Mouse (Mus musculus) left cerebral cortex, adult 9 months (tissue): Measurements from ENCODE around the gene Ttc29.

ENCODE experiments used
- DNase-seq, 2 experiments: peaks; one replicate each; pipeline ENCODE4 v3.0.0; 2022; ENCODE audit warnings: low spot score in 2 of 2

Ttc29 gene

GRCm38 (mm10) chr8:78213074-78213473 is at the start of gene Ttc29:
TSS of gene Ttc29 (plus strand) at chr8:78213297.
- peak; percentile 4 to 17 for DNase-seq

GRCm38 (mm10) chr8:78171351-78171750 is 41.7 kb upstream of the Ttc29 start:
- DNase-seq, result no peak

- no peak for DNase-seq
Observed at GRCm38 (mm10) chr8:78182654-78183053, 30.4 kb upstream of the Ttc29 start.

- DNase-seq, result no peak
Observed at GRCm38 (mm10) chr8:78183414-78183813, 29.7 kb upstream of the Ttc29 start.

GRCm38 (mm10) chr8:78187087-78187486 is 26.0 kb upstream of the Ttc29 start:
- DNase-seq, result no peak

- no peak for DNase-seq
Observed at GRCm38 (mm10) chr8:78204229-78204628, 8.9 kb upstream of the Ttc29 start.

- DNase-seq, result no peak
Observed at GRCm38 (mm10) chr8:78210424-78210823, 2.7 kb upstream of the Ttc29 start.

- DNase-seq, result no peak
Observed at GRCm38 (mm10) chr8:78214645-78215044, 1.5 kb downstream of the Ttc29 start.

- DNase-seq, result no peak
Observed at GRCm38 (mm10) chr8:78226087-78226486, 13.0 kb downstream of the Ttc29 start.

GRCm38 (mm10) chr8:78230721-78231120 is 17.6 kb downstream of the Ttc29 start:
- no peak for DNase-seq

GRCm38 (mm10) chr8:78232870-78233707 is 20.0 kb downstream of the Ttc29 start:
- DNase-seq, result no peak

GRCm38 (mm10) chr8:78233708-78234201 is 20.7 kb downstream of the Ttc29 start:
- DNase-seq, result no peak

GRCm38 (mm10) chr8:78237972-78238675 is 25.0 kb downstream of the Ttc29 start:
- DNase-seq, result peak in 1 of 2 experiments; percentile 28

- no peak for DNase-seq
Observed at GRCm38 (mm10) chr8:78251115-78251514, 38.0 kb downstream of the Ttc29 start.

GRCm38 (mm10) chr8:78254374-78254773 is 41.3 kb downstream of the Ttc29 start:
- DNase-seq, result no peak

- no peak for DNase-seq
Observed at GRCm38 (mm10) chr8:78255011-78255410, 41.9 kb downstream of the Ttc29 start.

GRCm38 (mm10) chr8:78265506-78265905 is 52.4 kb downstream of the Ttc29 start:
- no peak for DNase-seq

- DNase-seq, result no peak
Observed at GRCm38 (mm10) chr8:78266231-78266630, 53.1 kb downstream of the Ttc29 start.

GRCm38 (mm10) chr8:78267894-78268411 is 54.9 kb downstream of the Ttc29 start:
- DNase-seq, result no peak

- DNase-seq, result no peak
Observed at GRCm38 (mm10) chr8:78269281-78269680, 56.2 kb downstream of the Ttc29 start.

GRCm38 (mm10) chr8:78271391-78271790 is 58.3 kb downstream of the Ttc29 start:
- no peak for DNase-seq

- DNase-seq, result no peak
Observed at GRCm38 (mm10) chr8:78276120-78276519, 63.0 kb downstream of the Ttc29 start.

- no peak for DNase-seq
Observed at GRCm38 (mm10) chr8:78277411-78277810, 64.3 kb downstream of the Ttc29 start.
